Mouse (Mus musculus) CD4-positive naive resting alpha-beta T cell, adult 76 days (primary cell): ENCODE measurements around the gene Trim37. TPM values are rescaled to one million over a fixed set of nuclear protein-coding genes. Genes with fewer than 3 reads are reported as not detected.

ENCODE experiments used
- total RNA-seq: library from RNA; stranded (reverse); gene quantifications from one replicate; pipeline ENCODE4 v1.2.4, GENCODE M21; 2023

The Trim37 gene
- 7.7 TPM for total RNA-seq

DNA sequence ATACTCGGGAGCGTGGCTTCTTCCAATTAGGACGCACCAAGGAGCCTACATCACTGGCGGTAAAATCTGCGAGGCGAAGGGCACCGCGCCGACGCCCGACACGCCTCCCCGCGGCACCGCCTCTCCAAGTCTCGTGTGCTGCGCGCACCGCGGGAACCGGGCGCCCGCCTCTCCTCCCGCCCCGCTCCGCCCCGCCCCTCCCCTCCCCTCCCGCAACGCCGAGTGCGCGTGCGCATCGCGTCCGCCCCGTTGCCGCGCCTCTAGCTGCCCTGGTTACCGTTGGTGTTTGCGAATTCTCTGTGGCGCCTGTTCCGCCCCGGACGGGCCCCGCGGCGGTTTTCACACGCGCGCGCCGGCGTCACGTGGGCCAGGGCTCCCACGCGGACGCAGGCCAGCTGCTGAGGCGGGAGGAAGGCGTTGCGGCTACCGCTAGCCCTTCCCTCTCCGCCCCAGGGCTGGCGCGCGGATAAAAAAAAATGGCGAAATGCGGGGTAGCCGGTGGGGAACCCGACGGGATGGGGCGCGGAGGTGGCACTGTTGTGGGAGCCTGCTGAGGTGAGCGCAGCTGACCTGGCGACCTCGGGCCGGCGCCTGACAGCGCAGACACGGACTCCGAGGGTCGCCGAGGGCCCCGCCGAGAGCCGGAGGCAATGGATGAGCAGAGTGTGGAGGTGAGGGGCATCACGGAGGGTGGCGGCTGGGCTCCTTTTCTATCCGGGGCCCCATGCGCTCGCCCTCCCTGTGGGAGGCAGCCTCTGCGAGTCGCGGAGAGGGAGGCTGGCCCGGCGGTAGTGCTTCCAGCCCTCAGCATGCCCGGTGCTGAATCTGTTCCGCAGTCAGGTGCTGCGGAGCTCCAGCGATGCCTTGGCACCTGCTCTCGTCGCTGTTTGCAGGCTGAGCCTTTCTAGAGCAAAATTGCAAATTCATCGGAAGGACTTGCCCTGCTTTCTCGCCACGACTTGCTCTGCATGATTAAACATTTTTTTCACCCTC, at the start of gene Trim37:
Gene Trim37, plus strand, starts transcription at position 254 of the 993 bp plus-strand sequence.

DNA sequence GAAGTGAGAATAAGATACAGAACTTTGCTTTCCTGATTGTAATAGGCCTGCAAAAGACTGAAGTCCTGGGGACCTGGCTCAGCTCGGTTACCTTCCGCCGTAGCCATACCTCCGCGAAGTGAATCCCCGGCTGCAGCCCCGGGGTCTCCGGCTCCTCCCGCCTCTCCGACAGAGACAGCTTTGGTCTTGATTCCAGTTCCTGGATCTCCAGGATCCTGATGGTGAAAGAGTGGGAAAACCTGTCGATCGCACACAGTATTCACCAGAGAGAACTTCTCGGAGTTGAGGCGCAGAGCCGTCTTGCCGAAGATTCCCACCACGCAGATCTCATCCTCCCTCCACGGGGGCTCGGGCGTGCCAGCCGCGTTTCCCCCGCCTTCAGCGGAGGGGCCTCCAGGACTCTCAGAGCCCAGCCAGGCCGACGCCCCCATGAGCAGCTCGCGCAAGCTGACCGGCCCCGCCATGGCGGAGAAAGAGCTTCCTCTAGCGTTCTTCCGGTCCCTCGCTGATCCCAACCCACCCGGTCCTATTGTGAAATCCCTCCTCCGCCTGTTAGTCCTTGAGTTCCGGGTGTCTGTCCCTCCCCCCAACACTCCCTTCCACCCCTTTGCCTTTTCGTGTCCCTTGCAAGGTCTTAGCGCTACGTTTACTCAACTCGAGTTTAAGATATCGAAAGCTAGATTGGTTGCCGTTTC, 40.4 kb upstream of the Trim37 start, which contains the start of gene Smg8:
Gene Smg8, minus strand, starts transcription at position 485 of the 695 bp plus-strand sequence.

DNA sequence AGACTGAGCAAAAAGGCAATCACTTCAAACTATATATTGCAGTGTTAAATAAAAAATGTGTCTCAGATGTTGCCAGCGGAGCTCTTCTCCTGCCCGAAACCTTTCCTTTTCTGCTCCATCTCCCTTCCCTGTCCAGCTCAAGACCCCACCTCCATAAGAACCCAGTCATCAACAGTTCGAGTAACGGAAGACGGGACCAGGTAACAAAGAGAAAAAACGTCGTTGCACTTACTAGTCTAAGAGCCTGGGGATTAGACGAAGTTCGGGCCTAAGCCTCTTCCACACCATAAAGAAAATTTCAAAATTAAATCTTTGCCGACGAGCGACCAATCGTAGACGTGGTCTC, 18.5 kb upstream of the Trim37 start, which contains the start of gene Prr11:
Gene Prr11, minus strand, starts transcription at position 300 of the 346 bp plus-strand sequence.

DNA sequence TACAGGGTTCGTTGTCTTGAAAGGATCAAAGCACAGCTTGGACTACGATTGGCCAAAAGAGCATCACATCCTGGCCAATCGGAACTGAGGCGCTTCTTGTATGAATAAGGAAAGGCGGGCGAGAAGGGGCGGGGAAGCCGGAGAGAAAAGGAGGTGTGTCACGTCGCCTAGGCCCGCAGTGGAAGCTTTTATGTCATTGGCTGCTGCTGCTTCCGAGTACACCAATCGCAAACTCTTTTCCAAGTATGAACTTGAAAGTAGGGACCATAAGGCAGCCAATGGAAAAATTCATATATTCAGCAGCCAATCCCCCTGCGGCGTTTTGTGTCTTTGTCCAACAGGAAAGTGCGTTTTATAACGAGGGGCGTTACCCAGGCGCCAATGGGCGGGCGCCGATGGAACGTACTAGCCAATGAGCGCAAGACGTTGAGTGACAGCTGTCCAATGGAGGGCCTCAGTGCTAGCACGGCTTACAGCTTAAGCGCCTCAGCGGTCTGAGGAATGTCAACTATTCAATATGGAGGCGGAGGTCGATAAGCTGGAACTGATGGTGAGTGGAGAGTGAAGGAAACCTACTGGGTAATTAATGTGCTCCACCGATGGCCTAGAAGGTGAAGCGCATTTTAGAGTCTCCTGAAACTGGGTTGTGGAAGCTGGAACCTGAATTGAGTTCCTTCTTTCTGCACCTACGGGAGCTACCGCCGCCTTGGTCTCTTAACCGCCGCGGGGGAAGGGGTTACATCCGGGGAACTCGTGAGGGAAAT, 17.9 kb upstream of the Trim37 start, which contains the start of gene Ska2:
Gene Ska2, plus strand, starts transcription at position 480 of the 764 bp plus-strand sequence.

Other genes starting within 250 kb of the Trim37 start
- gene Ypel2, start 133.4 kb upstream of the Trim37 start, total RNA-seq = 5.0 TPM
- 0.64 TPM for gene Gdpd1, start 53.0 kb upstream of the Trim37 start, total RNA-seq
- 22.5 TPM for gene Smg8, start 40.3 kb upstream of the Trim37 start, total RNA-seq
- 0.29 TPM for gene Prr11, start 18.4 kb upstream of the Trim37 start, total RNA-seq
- 4.4 TPM for gene Ska2, start 17.8 kb upstream of the Trim37 start, total RNA-seq
- gene Ppm1e, start 231.9 kb downstream of the Trim37 start, total RNA-seq = 0.79 TPM